Mouse (Mus musculus): Measurements from ENCODE around the gene Arfgap2.

The Arfgap2 gene

GRCm38 (mm10) chr2:91259493-91259892 lies 5.3 kb upstream of the Arfgap2 start:
- DNase-seq (ENCODE audit: low spot score) = no peak

- no peak for DNase-seq (ENCODE audit: low spot score)
Measured at GRCm38 (mm10) chr2:91263692-91264660, 798 bp upstream of the Arfgap2 start.

GRCm38 (mm10) chr2:91268042-91268441 lies 3.3 kb downstream of the Arfgap2 start:
- DNase-seq (ENCODE audit: low spot score) = no peak

GRCm38 (mm10) chr2:91268706-91269105 lies 3.9 kb downstream of the Arfgap2 start:
- peak; percentile 60 for DNase-seq (ENCODE audit: low spot score)

- DNase-seq (ENCODE audit: low spot score) = no peak
Measured at GRCm38 (mm10) chr2:91269687-91270133, 4.9 kb downstream of the Arfgap2 start.

GRCm38 (mm10) chr2:91278749-91279371 lies 14.1 kb downstream of the Arfgap2 start:
- no peak for DNase-seq (ENCODE audit: low spot score)

DNA sequence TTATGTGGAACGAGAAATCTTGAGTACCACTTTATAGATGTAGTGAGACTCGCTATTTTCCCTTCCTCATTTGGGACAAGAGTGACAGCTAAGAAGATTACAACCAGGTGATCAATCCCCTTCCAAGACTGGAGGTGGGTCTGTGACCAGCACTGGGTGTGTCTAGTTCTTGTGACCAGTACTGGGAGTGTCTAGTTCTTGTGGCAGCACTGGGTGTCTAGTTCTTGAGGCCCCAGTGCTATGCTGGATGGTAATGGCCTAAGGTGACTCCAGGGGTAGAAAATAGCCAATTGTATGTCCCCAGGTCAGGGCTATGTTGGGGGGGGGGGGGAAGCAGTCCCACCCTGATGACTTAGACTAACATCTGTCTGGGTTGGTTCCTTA lies 14.6 kb downstream of the Arfgap2 start:
- DNase-seq (ENCODE audit: low spot score) = no peak

DNA sequence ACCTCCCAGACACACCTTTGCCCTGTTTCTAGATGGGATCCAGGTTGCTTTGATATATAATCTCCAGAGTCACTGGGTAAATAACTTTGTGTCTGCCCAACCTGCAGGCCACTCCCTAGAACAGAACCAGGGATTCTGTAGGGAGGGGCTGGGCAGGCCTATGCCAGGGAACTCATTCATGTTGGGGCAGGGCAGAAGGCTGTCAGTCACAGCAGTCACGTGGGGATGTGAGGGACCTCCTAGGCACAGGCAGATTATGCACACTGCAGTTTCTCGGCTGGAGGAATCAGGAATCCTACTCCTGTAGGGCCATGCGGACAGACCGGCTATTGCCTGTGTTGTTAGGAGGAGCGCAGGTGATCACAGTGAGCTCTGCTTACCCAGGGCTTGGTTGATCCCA lies 16.6 kb downstream of the Arfgap2 start:
- no peak for DNase-seq (ENCODE audit: low spot score)

DNA sequence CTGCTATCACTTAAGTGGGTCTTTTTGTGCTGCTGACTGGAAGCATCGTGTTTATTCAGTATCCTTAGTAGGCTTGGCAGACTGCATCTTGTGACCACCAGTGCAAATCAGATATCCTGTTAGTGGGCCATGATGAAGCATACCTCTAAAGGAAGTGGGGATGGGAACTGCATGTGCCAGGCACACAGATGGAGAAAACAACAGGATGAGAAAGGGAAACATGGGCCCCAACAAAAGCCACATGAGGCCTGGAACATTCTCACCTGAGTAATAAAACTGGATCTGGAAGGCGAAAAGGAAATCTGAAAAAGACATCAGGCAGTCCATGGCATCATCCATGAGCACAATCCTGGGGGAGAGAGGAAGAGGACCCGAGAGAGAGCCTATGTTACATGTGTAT lies 19.2 kb downstream of the Arfgap2 start:
- DNase-seq (ENCODE audit: low spot score) = no peak

DNA sequence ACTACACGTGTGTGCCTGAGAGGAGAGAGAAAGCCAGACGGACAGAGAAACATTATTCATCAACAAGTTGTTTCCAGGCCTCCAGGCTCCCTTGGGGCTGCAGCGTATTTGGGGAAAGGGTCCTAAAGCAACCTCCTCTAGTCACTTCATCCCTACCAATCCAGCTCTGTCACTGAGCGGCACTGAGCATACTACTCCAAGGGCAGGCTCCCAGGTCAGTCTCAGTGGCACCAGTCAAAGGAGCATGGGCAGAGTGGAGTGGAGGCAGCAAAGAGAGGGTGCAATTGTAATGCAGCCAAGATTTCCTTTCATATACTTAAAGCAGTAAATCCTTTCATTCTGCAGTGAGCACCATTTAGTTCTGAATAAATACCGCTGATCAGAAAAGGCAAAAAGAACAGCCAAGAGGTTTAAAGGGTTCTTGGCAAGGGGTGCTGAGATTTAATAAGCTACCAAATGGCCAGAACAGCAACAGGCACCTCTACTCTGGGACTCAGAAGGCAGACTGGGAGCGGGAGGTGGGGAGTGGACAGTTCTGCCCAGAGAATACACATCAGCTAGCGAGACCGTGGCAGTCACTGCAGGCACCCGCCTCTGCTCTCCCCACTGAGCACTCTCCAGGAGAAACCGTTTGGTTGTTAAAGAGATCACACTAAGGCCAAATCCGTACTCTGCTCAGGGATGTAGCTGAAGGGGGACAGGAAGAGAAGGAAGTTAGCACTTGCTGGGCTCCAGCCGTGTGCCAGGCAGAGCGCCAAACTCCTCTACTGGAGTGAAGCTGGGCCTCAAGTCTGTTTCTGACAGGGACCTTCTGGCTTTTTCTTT lies 19.8 kb downstream of the Arfgap2 start:
- DNase-seq (ENCODE audit: low spot score) = no peak

- no peak for DNase-seq (ENCODE audit: low spot score)
Measured at GRCm38 (mm10) chr2:91285885-91286505, 21.2 kb downstream of the Arfgap2 start.

GRCm38 (mm10) chr2:91287563-91287962 lies 22.8 kb downstream of the Arfgap2 start:
- no peak for DNase-seq (ENCODE audit: low spot score)

- DNase-seq (ENCODE audit: low spot score) = no peak
Measured at GRCm38 (mm10) chr2:91291197-91292007, 26.6 kb downstream of the Arfgap2 start.

GRCm38 (mm10) chr2:91294226-91294625 lies 29.5 kb downstream of the Arfgap2 start:
- DNase-seq (ENCODE audit: low spot score) = no peak

GRCm38 (mm10) chr2:91295895-91296294 lies 31.1 kb downstream of the Arfgap2 start:
- no peak for DNase-seq (ENCODE audit: low spot score)

GRCm38 (mm10) chr2:91299156-91299555 lies 34.4 kb downstream of the Arfgap2 start:
- no peak for DNase-seq (ENCODE audit: low spot score)

GRCm38 (mm10) chr2:91300784-91301183 lies 36.0 kb downstream of the Arfgap2 start:
- DNase-seq (ENCODE audit: low spot score) = no peak

GRCm38 (mm10) chr2:91301836-91302235 lies 37.1 kb downstream of the Arfgap2 start:
- no peak for DNase-seq (ENCODE audit: low spot score)

DNA sequence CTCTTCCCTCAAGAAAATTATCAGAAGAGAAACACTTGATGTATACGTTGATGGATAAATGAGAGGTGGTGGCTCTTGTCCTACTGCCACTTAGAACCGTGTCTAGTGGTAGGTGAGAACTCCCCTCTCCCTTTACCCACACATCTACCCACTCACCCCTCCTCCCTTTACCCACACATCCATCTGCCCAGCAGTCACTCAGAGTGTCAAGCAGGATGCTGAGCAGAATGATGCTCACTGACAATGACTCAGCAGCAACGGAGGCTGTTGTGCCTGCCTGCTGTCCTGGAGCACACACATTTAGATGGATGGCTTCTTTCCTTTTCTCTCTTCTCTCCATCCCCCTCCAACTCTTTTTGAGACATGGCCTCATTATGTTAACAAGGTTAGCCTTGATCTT lies 38.1 kb downstream of the Arfgap2 start:
- DNase-seq (ENCODE audit: low spot score) = no peak

GRCm38 (mm10) chr2:91305926-91306325 lies 41.2 kb downstream of the Arfgap2 start:
- no peak for DNase-seq (ENCODE audit: low spot score)

DNA sequence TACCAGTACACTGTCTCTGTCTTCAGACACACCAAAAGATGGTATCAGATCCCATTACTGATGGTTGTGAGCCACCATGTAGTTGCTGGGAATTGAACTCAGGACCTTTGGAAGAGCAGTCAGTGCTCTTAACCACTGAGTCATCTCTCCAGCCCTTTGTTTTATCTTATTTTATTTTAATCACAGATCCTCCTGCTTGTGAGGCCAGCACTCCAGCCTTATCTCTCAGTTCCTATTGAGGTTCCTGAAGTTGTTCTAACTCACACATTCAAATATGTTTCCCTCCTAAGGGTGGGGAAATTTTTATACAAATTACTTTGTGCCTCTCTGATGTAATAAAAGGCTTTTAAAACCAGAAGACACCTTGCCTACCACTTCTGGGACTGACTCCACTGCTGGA lies 41.8 kb downstream of the Arfgap2 start:
- no peak for DNase-seq (ENCODE audit: low spot score)
